ENCODE assay signal across 26 mouse cellular contexts in the genomic region with DNA sequence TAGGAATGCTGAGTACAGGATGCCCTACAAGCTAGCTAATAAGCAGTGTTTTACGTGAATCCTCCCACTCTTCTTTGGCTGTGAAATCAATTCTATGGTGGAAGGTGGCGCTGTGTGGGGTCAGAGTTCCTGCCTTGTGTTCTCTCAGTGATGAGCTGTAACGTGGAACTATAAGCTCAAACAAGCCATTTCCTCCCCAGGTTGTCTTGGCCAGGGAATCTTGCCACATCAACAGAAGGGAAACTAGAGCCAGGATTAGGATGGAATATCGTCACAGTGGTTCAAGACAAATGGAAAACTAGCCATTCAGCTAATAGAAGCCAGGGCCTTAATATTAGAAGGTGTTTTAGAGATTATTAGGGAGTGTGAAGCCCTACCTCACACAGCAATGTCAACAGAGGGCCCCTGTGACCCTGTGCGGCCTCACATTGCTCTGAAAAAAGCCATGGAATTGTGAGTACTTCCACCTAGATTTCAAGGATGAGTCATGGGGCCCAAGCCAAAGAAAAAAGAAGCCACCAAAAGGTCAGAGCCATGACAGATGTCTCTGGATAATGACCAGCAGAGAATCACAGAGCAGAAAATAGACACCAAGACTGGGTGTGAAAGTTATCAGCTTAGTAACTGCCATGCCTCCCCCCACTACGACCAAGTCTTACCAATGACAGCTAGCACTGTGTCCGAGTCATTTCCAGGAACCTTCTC. TPM values are rescaled to one million over a fixed set of nuclear protein-coding genes. Genes with fewer than 3 reads are reported as not detected.
DNase-seq lines count a peak whose midpoint lies in the region; ATAC-seq and TF ChIP-seq lines count a peak whose summit lies in the region.
"Had no signal": no experiment of that assay in that cellular context is flagged by ENCODE, and none has a peak within 500 bp of the region (broad histone marks: within the 10 kb centered on the region; RNA-seq: fewer than 3 reads in every experiment).

No protein-coding gene starts in this region.

- no peak for TF ChIP-seq POLR2A in heart, adult 2 months (IDR thresholded peaks at IDR 0.05; ENCODE audit: insufficient read depth, low read depth, low read length)

- H3K27ac ChIP-seq in heart, adult 2 months: no peak overlapping the region
- H3K27ac ChIP-seq: embryonic facial prominence, embryonic 12.5 days; forebrain, embryonic 12.5 days; heart, embryonic 13.5 days; hindbrain, embryonic 12.5 days; kidney, embryonic 15.5 days; left cerebral cortex, adult 2 months; neural tube, embryonic 13.5 days had no signal

- no peaks in the 10 kb centered on the region for H3K27me3 ChIP-seq in heart, adult 2 months (ENCODE audit: control insufficient read depth, insufficient read depth, low read length)
- H3K27me3 ChIP-seq: embryonic facial prominence, embryonic 12.5 days; forebrain, embryonic 12.5 days; heart, embryonic 13.5 days; hindbrain, embryonic 12.5 days; kidney, embryonic 15.5 days; neural tube, embryonic 13.5 days had no signal

- H3K4me1 ChIP-seq in heart, adult 2 months (ENCODE audit: control insufficient read depth, insufficient read depth, low read length): no peaks in the 10 kb centered on the region
- H3K4me1 ChIP-seq: embryonic facial prominence, embryonic 12.5 days; forebrain, embryonic 12.5 days; hindbrain, embryonic 12.5 days; neural tube, embryonic 13.5 days had no signal

- WGBS in heart, adult 2 months: 72% methylated on average over 7 of the region's 7 CpGs

- no peak for TF ChIP-seq EP300 in heart, adult 2 months (IDR thresholded peaks at IDR 0.05; ENCODE audit: insufficient read depth, low read depth, low read length)

- DNase-seq in cerebellum, postnatal 4 days (ENCODE audit: low spot score in 2 of 2): no peak
- peak; percentile 28 for DNase-seq in adrenal gland, adult 8-10 months
- peak; percentile 14 for DNase-seq in cerebellum, adult 11-12 months
- DNase-seq in cerebellum, postnatal 14 days: peak; percentile 3 to 27
- no peak for DNase-seq in heart, adult 2 months
- DNase-seq in embryo, embryonic 11 days: no peak
- no peak for DNase-seq in neural tube, embryonic 10.5 days (ENCODE audit: extremely low spot score, low spot score)
- DNase-seq: heart, adult 11 months; heart, postnatal 14 days; left cerebral cortex, postnatal 4 days; liver; lung, postnatal 4 days; midbrain, embryonic 14.5 days; retina, postnatal 1 day; right cerebral cortex, postnatal 25 days had no signal

- TF ChIP-seq CTCF in heart, adult 2 months (IDR thresholded peaks at IDR 0.05): no peak

- H3K4me3 ChIP-seq in heart, adult 2 months: no peak overlapping the region
- H3K4me3 ChIP-seq: embryonic facial prominence, embryonic 12.5 days; forebrain, embryonic 12.5 days; heart, embryonic 13.5 days; hindbrain, embryonic 12.5 days; kidney, embryonic 15.5 days; left cerebral cortex, adult 2 months; neural tube, embryonic 13.5 days had no signal

- H3K79me2 ChIP-seq in heart, adult 2 months (replicated peaks; ENCODE audit: control insufficient read depth, insufficient read depth, low read length): no peaks in the 10 kb centered on the region

- ATAC-seq in cerebellum, adult (ENCODE audit: insufficient number of reproducible peaks, low FRiP score, low TSS enrichment): peak; percentile 58; the same call in 1 of the 2 replicates
- ATAC-seq: CD4-positive, CD25-positive, alpha-beta regulatory T cell, adult 4 months; intestine, postnatal 0 days had no signal

- intact Hi-C loops in heart, adult 2 months (cut with DNase I): no loop called here

- H3K36me3 ChIP-seq in heart, adult 2 months (ENCODE audit: control insufficient read depth, insufficient read depth, low read length): no peaks in the 10 kb centered on the region
- H3K36me3 ChIP-seq: embryonic facial prominence, embryonic 12.5 days; forebrain, embryonic 12.5 days; heart, embryonic 13.5 days; hindbrain, embryonic 12.5 days; kidney, embryonic 15.5 days; neural tube, embryonic 13.5 days had no signal

- no peak overlapping the region for H3K9ac ChIP-seq in heart, adult 2 months (ENCODE audit: low read depth, low read length)
- H3K9ac ChIP-seq: embryonic facial prominence, embryonic 12.5 days; forebrain, embryonic 12.5 days; heart, embryonic 13.5 days; hindbrain, embryonic 12.5 days; kidney, embryonic 15.5 days; neural tube, embryonic 13.5 days had no signal

RNA-seq across cellular contexts. Expression of gene Cald1, which starts 33.0 kb away (rescaled TPM):
- total RNA-seq in adrenal gland, adult 8-10 months (2022): 10 to 100 TPM; 62.2 to 88.3 (median 71.2) TPM
- total RNA-seq in heart, adult 2 months (2021): 10 to 100 TPM; 47.6 to 62.8 TPM
- polyA plus RNA-seq in heart, adult 2 months (2012; rRNA removed): 14.1 and 28.2 TPM in 2 replicates
- total RNA-seq: megakaryocyte-erythroid progenitor cell, adult 5-6 weeks had no signal

Comparison
In these comparisons a context has a peak if more than half of its experiments do, and no peak if none do; other contexts are left out.
1. DNase-seq: peak in adrenal gland, adult 8-10 months (single experiment), cerebellum, adult 11-12 months (single experiment) and cerebellum, postnatal 14 days (2 of 2); none in cerebellum, postnatal 4 days (0 of 2), heart, adult 2 months (0 of 2), embryo, embryonic 11 days (single experiment) and neural tube, embryonic 10.5 days (single experiment).